Mouse (Mus musculus) erythroblast, embryonic 14.5 days (primary cell): ENCODE data around the gene Ndufb3. TPM values are rescaled to one million over a fixed set of nuclear protein-coding genes. Genes with fewer than 3 reads are reported as not detected.
"Not testable (repeated sequence)": the region's sequence is repeated elsewhere in the genome, so short reads cannot be mapped to it uniquely, and the experiment has no call there.

ENCODE experiments used
- H3K27me3 ChIP-seq: 2 replicates; pipeline ENCODE4 v1.6.1; 2012; ENCODE audit warnings: inconsistent platforms; ENCODE audit not compliant: control insufficient read depth
- H3K36me3 ChIP-seq: 2 replicates; pipeline ENCODE4 v1.6.1; 2012; ENCODE audit warnings: mild to moderate bottlenecking, inconsistent platforms; ENCODE audit not compliant: control insufficient read depth
- H3K4me1 ChIP-seq: 2 replicates; pipeline ENCODE4 v1.6.1; 2012; ENCODE audit warnings: inconsistent platforms; ENCODE audit not compliant: control insufficient read depth
- H3K4me3 ChIP-seq: replicated peaks from 2 replicates; pipeline ENCODE3; 2012; ENCODE audit warnings: moderate library complexity, mild to moderate bottlenecking, inconsistent platforms
- H3K9me3 ChIP-seq: 2 replicates; pipeline ENCODE4 v1.6.1; 2012; ENCODE audit warnings: low read length, inconsistent platforms, mixed read lengths; ENCODE audit not compliant: control insufficient read depth
- GATA1 ChIP-seq: IDR thresholded peaks from 2 replicates; pipeline ENCODE4 v1.6.1; 2012; ENCODE audit warnings: low read length, inconsistent platforms, mixed read lengths
- TAL1 ChIP-seq: IDR thresholded peaks from 3 replicates; pipeline ENCODE4 v1.6.1; 2012; ENCODE audit warnings: low read length, inconsistent platforms, mixed read lengths
- polyA plus RNA-seq: library from polyadenylated mRNA; stranded (reverse); fragments of >175 nt; gene quantifications from 2 replicates; pipeline ENCODE4 v1.2.3, GENCODE M21; 2012

The Ndufb3 gene
- polyA plus RNA-seq, 1 experiment = 0.62 TPM

DNA sequence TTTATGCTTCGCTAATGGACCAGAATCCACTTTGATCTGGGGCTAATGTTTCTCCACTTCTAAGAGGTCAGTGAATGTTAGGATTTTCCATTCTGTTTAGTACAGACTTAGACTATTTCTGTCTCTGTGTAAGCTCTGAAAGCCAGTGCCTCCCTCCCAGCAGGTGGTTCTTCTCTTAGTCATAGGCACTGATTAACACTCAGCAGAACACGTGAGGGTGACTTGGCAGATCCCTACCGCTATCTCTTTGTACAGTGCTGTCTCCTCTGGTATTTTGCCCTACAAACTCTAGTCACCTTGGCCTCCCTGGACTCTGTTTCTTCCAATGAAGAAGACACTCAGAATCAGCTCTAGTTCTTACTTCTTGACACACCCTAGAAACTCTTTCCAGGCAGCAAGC, 28.2 kb downstream of the Ndufb3 start:
- Histone ChIP-seq H3K4me3 (no peak overlapping the region), H3K9me3 (no peaks in the 10 kb centered on the region), H3K4me1 (no peaks in the 10 kb centered on the region), H3K27me3 (no peaks in the 10 kb centered on the region), H3K36me3 (no peaks in the 10 kb centered on the region)
- no peak for TF ChIP-seq TAL1
- TF ChIP-seq GATA1 = no peak

- Histone ChIP-seq H3K36me3 (no peaks in the 10 kb centered on the region), H3K4me3 (no peak overlapping the region), H3K9me3 (no peaks in the 10 kb centered on the region), H3K27me3 (no peaks in the 10 kb centered on the region), H3K4me1 (no peaks in the 10 kb centered on the region)
- TF ChIP-seq TAL1 = no peak
- no peak for TF ChIP-seq GATA1
Measured at GRCm38 (mm10) chr1:58615146-58615545, 29.0 kb downstream of the Ndufb3 start.

GRCm38 (mm10) chr1:58616176-58616575, 30.0 kb downstream of the Ndufb3 start:
- H3K36me3 ChIP-seq = no peaks in the 10 kb centered on the region
- no peak overlapping the region for H3K4me3 ChIP-seq
- H3K9me3 ChIP-seq = no peaks in the 10 kb centered on the region
- H3K4me1 ChIP-seq = no peaks in the 10 kb centered on the region
- TF ChIP-seq GATA1 (no peak), TAL1 (no peak)
- H3K27me3 ChIP-seq = no peaks in the 10 kb centered on the region

DNA sequence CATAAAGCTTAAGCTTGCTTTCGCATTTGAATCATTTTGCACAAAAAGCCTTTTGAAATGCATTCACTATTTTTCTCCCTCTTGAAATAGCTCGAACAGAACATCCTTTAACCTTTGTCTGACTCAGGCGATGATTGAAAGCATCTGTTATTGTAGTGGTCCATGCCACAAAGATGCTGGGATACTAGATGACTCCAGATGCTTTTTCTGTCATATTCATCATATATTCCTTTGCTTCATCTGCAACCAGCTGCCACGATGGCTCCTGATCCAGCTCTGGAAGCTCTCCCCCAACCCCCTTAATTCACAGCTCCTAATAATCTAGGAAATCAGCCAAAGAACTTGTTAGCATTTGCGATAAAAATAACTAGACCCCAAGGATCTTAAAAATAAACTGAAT, 30.9 kb downstream of the Ndufb3 start:
- H3K4me3 ChIP-seq = no peak overlapping the region
- H3K9me3 ChIP-seq = no peaks in the 10 kb centered on the region
- no peaks in the 10 kb centered on the region for H3K27me3 ChIP-seq
- TF ChIP-seq GATA1 (no peak), TAL1 (no peak)
- H3K4me1 ChIP-seq = no peaks in the 10 kb centered on the region
- no peaks in the 10 kb centered on the region for H3K36me3 ChIP-seq

GRCm38 (mm10) chr1:58617978-58618668, 31.9 kb downstream of the Ndufb3 start:
- H3K4me3 ChIP-seq = no peak overlapping the region
- H3K36me3 ChIP-seq = no peaks in the 10 kb centered on the region
- TF ChIP-seq GATA1 (no peak), TAL1 (no peak)
- H3K27me3 ChIP-seq = no peaks in the 10 kb centered on the region
- H3K9me3 ChIP-seq = no peaks in the 10 kb centered on the region
- H3K4me1 ChIP-seq = no peaks in the 10 kb centered on the region

GRCm38 (mm10) chr1:58618766-58619165, 32.6 kb downstream of the Ndufb3 start:
- Histone ChIP-seq H3K4me1 (no peaks in the 10 kb centered on the region), H3K36me3 (no peaks in the 10 kb centered on the region), H3K4me3 (no peak overlapping the region), H3K27me3 (no peaks in the 10 kb centered on the region), H3K9me3 (no peaks in the 10 kb centered on the region)
- TF ChIP-seq GATA1 (no peak), TAL1 (no peak)

GRCm38 (mm10) chr1:58621251-58621650, 35.1 kb downstream of the Ndufb3 start:
- Histone ChIP-seq H3K27me3 (no peaks in the 10 kb centered on the region), H3K9me3 (no peaks in the 10 kb centered on the region), H3K4me3 (no peak overlapping the region), H3K4me1 (no peaks in the 10 kb centered on the region), H3K36me3 (no peaks in the 10 kb centered on the region)
- TF ChIP-seq TAL1 (no peak), GATA1 (no peak)

DNA sequence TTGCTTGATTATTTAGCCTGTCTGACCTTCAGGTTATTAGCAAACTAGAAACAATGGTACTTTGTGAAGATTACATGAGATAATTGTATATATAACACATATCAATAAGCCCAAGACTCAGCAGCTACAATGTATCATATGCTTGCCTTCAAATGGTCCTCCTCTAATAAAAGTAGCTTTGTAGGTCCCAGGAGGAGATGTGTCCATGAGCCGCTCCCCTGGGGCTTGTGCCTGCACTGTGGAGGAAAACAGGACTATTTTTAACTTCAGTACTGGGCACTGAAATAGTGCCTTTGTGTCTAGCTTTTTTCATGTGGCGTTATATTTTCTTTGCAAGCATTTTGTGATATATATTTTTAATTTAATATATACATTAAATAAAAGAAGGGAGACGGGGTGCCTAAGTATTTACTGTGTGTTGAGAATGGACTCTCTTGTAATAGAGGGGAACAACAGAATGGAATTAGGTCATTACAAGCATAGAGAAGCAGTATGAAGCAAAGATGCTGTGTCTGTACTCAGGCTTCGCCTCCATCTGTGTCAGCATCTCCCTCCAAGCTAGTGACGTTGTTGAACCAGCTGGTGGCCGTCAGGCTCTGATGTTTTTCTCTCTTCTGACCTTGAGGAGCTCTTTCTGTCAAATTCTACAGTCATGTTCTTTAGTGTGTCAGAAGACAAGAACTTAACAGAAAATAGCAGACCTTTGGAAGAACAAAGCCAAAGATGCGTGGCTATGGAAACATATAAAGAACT, 36.0 kb downstream of the Ndufb3 start:
- H3K27me3 ChIP-seq = no peaks in the 10 kb centered on the region
- TF ChIP-seq GATA1 = no peak
- TF ChIP-seq TAL1 = no peak
- no peaks in the 10 kb centered on the region for H3K36me3 ChIP-seq
- H3K4me1 ChIP-seq = no peaks in the 10 kb centered on the region
- H3K4me3 ChIP-seq = no peak overlapping the region
- H3K9me3 ChIP-seq = no peaks in the 10 kb centered on the region

GRCm38 (mm10) chr1:58628847-58629246, 42.7 kb downstream of the Ndufb3 start:
- not testable (repeated sequence) for H3K9me3 ChIP-seq, H3K27me3 ChIP-seq, H3K4me3 ChIP-seq, H3K4me1 ChIP-seq, H3K36me3 ChIP-seq

Other genes starting within 250 kb of the Ndufb3 start
- 0.15 and 0.30 TPM in 2 replicates for gene Bzw1, start 193.5 kb upstream of the Ndufb3 start, polyA plus RNA-seq
- gene Clk1, start 162.3 kb upstream of the Ndufb3 start, polyA plus RNA-seq = 1.5 and 2.9 TPM in 2 replicates
- gene Nif3l1, start 141.2 kb upstream of the Ndufb3 start, polyA plus RNA-seq = 0.08 and 0.25 TPM in 2 replicates
- gene Ppil3, start 140.9 kb upstream of the Ndufb3 start, polyA plus RNA-seq = 0.40 and 0.43 TPM in 2 replicates
- 2.7 and 2.8 TPM in 2 replicates for gene Orc2, start 81.3 kb upstream of the Ndufb3 start, polyA plus RNA-seq
- gene Fam126b, start 61 bp upstream of the Ndufb3 start, polyA plus RNA-seq = 0.03 TPM in 2 replicates
- gene Als2cr12, start 109.6 kb downstream of the Ndufb3 start, polyA plus RNA-seq = not detected in 2 replicates
- gene Cflar, start 125.1 kb downstream of the Ndufb3 start, polyA plus RNA-seq = 0.03 and 0.04 TPM in 2 replicates
- 0.05 and 0.08 TPM in 2 replicates for gene Casp8, start 209.0 kb downstream of the Ndufb3 start, polyA plus RNA-seq